Mouse (Mus musculus) cerebellum, adult 9-10 months (tissue): ENCODE results near the gene Clock.

ENCODE experiments used
- DNase-seq: peaks from one replicate; pipeline ENCODE4 v3.0.0; 2022

Clock gene

GRCm38 (mm10) chr5:76250948-76251347 lies 53.6 kb downstream of the Clock start:
- no peak for DNase-seq

GRCm38 (mm10) chr5:76246539-76246938 lies 58.1 kb downstream of the Clock start:
- no peak for DNase-seq

DNA sequence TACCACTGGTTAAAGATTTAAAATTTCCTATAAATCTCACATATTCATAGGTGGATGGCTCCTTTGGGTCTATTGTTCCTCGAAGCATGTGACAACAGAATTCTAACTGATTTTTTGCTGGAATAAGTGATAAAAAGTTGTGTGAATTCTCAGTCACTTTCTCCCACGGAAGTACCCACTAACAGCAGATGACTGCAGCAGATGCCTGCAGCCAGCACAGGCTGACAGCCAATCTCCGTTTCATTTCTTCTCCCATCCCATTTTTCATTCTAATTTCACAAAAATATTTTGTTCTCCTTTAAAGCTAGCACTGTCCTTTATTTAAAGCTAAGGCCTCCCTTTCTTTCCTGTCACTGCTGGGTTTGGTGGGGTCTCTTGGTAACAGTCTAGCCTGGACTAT lies 59.2 kb downstream of the Clock start:
- DNase-seq: no peak

- DNase-seq: no peak
Measured at GRCm38 (mm10) chr5:76244430-76244829, 60.2 kb downstream of the Clock start.

GRCm38 (mm10) chr5:76243929-76244328 lies 60.7 kb downstream of the Clock start:
- no peak for DNase-seq

DNA sequence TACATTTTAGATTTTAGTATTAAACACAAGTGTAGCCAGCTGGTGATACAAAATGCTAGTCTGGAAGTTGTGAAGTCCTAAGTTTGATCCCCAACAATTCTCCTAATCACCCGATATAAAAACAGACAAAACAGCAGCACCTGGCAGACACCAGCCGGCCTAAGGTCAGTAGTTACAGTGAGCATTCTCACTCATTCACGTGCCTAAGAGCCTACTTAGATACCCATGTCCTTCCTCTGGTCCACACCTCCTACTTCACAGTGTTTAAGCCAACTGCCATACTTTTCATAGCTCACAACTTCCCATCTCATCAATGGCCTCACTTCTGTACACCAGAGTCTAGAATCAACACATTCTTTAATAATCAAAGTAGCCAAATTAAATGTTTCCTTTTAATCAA lies 61.3 kb downstream of the Clock start:
- no peak for DNase-seq

DNA sequence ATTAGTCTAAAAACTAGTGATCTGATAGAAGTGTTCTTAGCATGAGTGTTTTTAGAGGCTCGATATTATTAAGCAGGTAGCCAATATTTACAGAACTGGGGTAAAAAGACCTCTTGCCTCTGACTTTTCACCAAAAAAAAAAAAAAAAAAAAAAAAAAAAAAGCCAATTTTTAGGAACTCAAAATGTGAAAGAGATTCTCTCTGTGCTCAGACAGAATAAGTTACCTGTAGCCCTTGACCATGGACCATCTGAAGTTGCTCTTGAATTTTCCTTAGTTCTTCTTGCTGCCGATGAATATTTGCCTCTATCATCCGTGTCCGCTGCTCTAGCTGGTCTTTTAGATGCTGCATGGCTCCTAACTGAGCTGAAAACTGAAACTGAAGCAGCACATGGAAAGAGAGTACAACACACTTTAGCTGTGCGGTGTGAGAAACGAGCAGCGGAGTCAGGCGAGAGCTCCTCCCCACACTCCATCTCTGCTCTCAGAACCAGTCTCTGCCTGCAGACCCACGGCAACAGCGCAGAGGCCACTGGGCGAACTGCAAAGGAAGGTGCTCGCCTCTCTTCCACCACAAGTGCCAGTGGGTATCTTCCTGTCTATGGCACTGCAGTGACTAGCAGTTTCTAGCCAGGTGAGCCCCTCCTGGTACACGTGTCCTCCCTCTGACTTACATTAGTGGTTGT lies 73.3 kb downstream of the Clock start:
- no peak for DNase-seq

DNA sequence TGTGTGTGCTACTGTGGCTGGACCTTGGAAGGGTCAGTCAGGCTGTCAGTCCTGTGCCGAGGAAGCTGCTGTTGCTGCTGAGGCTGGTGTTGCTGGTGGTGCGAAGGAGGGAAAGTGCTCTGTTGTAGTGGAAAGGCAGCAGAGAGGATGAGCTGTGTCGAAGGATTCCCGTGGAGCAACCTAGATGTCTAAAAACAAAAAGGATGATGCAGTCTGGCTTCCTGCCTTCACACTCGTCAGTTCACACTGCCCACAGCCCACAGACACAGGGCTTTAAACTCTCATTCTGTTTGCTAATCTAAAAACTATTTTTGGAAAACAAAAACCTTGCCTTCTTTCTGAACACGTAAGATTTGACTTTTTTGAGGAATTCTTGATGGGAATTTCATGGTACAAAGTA lies 87.9 kb downstream of the Clock start:
- DNase-seq: no peak

GRCm38 (mm10) chr5:76208066-76208465 lies 96.5 kb downstream of the Clock start:
- DNase-seq: no peak

DNA sequence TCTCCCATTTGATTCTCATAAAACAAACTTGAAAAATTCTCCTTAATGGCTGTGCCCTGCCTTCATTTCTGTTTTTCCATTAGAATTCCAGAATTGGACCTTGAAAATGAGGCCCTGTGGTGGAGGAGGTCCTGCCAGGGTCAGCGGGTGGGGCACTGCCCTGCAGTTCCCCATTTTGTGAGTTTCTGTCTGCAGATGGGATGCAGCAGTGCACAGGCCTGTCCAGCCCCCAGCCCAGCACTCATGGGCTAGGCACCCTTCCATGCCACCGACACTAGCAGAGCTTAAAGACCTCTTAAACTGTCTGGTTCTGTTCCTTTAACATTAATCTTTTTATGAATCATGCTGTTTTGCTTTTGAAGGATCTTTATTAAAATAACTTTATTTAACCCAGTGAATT lies 98.7 kb downstream of the Clock start:
- no peak for DNase-seq

DNA sequence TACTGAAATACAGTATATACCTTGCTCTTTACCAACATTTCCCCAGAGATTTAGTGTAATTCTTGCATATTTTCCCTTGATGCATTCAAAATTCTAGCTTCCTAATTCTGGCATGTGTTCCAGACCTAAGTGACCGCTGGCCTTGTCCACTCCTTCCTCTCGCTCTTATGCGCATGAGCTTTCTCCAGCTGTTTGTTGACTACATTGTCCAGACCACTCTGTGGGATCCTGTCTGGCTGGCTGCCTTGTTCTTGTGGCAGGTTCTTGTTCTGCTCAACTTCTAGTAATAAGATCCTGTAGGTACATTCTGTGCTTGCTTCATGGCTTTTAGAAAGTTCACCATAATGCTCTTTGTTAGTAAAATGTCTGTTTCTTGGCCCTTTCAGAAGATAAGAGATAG lies 101.4 kb downstream of the Clock start:
- no peak for DNase-seq

DNA sequence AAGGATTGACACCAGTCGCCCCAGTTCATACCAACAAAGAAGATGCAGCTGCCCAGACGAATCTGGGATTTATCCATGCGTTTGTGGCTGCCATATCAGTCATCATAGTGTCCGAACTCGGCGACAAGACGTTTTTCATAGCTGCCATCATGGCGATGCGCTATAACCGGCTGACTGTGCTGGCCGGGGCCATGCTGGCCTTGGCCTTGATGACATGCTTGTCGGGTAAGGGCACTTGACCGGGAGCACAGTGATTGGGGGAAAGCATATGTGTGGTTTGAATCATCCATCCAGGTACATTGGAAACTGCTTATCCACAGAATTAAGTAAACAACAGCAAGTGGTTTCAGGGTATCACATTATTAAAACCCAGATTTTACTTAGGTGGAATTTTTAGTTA lies 105.2 kb downstream of the Clock start:
- DNase-seq: no peak

DNA sequence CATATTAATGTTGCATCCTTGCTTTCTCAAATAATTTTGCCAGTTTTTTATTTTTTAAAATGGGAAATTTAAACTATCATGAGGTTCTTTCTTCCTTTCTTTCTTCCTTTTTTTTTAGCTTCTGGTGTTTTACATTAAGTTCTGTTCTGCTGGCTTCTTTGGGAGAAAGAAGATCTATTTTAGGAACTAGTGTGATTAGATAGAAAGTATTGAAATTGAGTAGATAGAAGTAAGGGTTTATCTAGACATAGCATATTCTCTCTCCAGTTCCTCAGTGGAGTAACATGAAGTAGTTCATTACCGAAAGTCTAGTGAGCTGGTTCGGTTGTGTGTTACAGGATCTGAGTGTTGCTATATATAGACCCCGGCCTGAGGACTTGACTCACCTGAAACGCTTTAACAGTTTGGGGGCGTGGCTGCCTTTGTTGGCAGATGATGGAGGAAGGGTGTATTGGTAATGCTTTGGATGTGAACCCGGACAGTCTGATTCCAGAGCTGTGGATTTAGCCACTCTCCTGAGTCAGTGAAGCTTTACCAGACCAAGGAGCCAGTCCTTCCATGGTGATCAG lies 110.1 kb downstream of the Clock start:
- DNase-seq: no peak

- no peak for DNase-seq
Measured at GRCm38 (mm10) chr5:76193075-76193474, 111.5 kb downstream of the Clock start.

DNA sequence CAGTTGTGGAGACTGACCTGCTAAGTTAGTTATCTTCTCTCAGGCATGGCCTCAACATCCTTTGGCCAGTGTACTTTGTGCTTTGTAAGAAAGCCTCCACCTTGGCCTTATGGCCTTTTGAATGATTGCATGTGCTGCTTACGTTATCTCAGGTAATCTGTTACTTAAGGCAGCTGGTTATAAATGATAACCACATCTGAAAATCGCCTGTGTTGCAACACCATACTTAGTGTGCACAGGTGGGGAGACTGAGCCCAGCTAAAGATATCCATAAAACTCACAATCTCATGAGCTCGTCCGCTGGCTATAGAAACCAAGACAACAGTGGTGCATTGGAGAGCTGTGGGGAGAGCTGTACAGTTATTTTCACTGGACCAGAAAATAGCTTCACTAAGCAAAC lies 114.0 kb downstream of the Clock start:
- DNase-seq: no peak

GRCm38 (mm10) chr5:76187885-76188284 lies 116.7 kb downstream of the Clock start:
- no peak for DNase-seq

- DNase-seq: peak; percentile 48
Measured at GRCm38 (mm10) chr5:76184286-76185080, 120.1 kb downstream of the Clock start.

GRCm38 (mm10) chr5:76183750-76184261 lies 120.8 kb downstream of the Clock start, which contains the start of gene Tmem165:
Gene Tmem165, plus strand, starts transcription at chr5:76183880.
- peak; percentile 94 for DNase-seq

- no peak for DNase-seq
Measured at GRCm38 (mm10) chr5:76183043-76183749, 121.4 kb downstream of the Clock start.

DNA sequence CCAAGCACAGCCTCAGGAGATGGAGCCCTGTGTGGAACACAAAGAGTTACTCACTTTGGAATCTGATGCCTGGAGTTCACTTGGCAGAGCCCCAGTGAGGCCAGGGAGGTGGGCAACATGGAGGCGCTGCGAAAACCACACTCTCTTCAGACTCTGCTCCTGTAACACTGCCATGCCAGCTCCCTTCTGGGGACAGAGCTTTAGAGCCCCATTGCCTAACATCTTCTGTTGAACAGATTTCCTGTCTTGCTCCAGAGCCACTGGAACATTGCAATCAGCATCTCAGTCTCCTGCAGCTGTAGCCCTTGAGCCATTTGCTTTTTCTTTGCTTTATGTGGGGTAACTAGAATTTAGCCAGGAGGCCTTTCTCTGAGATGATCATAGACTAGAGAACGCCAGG lies 122.3 kb downstream of the Clock start:
- DNase-seq: no peak

- no peak for DNase-seq
Measured at GRCm38 (mm10) chr5:76179791-76180190, 124.8 kb downstream of the Clock start.

- no peak for DNase-seq
Measured at GRCm38 (mm10) chr5:76179171-76179570, 125.4 kb downstream of the Clock start.

GRCm38 (mm10) chr5:76177664-76178063 lies 126.9 kb downstream of the Clock start:
- no peak for DNase-seq
